In the genomic region with DNA sequence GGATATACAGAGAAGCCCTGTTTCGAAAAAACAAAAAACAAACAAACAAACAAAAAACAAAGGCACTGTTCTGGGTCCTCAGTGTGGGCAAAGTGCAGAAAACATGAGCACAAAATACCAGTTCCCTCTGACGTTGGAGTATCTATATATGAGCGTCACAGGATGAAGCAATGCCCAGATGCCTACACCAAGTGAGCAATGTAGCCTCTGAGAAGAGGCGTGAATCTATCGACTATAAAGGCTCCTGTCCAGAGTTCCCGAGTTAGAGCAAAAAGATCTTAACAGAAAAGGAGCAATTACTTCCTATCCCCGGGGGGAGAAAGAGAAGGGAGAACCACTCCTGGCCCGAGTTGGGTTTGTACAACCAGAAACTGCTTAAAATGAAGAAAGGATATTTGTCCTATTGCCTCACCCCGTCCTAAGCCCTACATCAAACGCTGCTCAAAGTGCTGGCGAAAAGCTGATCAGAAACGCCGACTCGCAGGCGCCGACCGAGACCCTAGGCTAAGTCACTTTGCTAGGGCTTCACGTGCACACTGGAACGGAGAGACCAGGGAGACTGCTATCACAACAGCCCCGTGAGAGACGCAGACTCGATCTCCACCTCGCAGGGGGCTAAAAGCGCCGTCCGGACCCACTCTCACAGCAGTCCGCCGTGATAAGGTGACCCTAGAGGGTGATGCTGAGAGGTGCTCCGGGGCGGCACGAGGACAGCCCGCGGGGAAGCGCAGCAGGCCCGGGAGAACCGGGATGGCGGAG, we compare ENCODE assay signal across 8 mouse cellular contexts. TPM values are rescaled to one million over a fixed set of nuclear protein-coding genes. Genes with fewer than 3 reads are reported as not detected.
A peak's percentile ranks its signal among the peaks of the same experiment; 100 is the strongest.
DNase-seq lines count a peak whose midpoint lies in the region; ATAC-seq and TF ChIP-seq lines count a peak whose summit lies in the region.

No protein-coding gene starts in this region.

- in situ Hi-C loops in CH12.LX (cut with MboI; ENCODE audit: low pct_ligation_motif_present, low pct_unique_long_range_greater_than_20kb, low sequenced_read_pairs) = no loop called here

- no peak for TF ChIP-seq EP300 in CH12.LX (IDR thresholded peaks at IDR 0.05; ENCODE audit: low read length)

- no peak for TF ChIP-seq POLR2A in CH12.LX (IDR thresholded peaks at IDR 0.05; ENCODE audit: low read depth, low read length)

- peaks cover 23% of the 10 kb centered on the region for H3K27me3 ChIP-seq in heart, embryonic 13.5 days (replicated peaks)
- no peaks in the 10 kb centered on the region for H3K27me3 ChIP-seq in CH12.LX (replicated peaks)
- peaks cover 8% of the 10 kb centered on the region for H3K27me3 ChIP-seq in embryonic facial prominence, embryonic 14.5 days (replicated peaks; ENCODE audit: control insufficient read depth, insufficient read depth, low read length)
- H3K27me3 ChIP-seq in limb, embryonic 11.5 days (ENCODE audit: control insufficient read depth, insufficient read depth, low read length) = peaks cover 4% of the 10 kb centered on the region
- peaks cover 8% of the 10 kb centered on the region for H3K27me3 ChIP-seq in neural tube, embryonic 15.5 days (replicated peaks)

- H3K79me2 ChIP-seq in CH12.LX (replicated peaks; ENCODE audit: control insufficient read depth, extremely low read depth, insufficient read depth, poor library complexity, severe bottlenecking) = peaks cover 46% of the 10 kb centered on the region

- dilution Hi-C loops in CH12.LX (cut with MboI; ENCODE audit: extremely low pct_ligation_motif_present, extremely low pct_unique_long_range_greater_than_20kb, low sequenced_read_pairs) = no loop called here

- no peak for DNase-seq in heart, adult 8-10 months (ENCODE audit: low spot score)
- peak; percentile 21 for DNase-seq in CH12.LX (ENCODE audit: extremely low read depth)
- DNase-seq in embryonic facial prominence, embryonic 14.5 days (ENCODE audit: low spot score) = no peak
- DNase-seq in limb, embryonic 11.5 days (ENCODE audit: low spot score) = no peak
- no peak for DNase-seq in gastrocnemius, postnatal 25 days
- DNase-seq in adrenal gland, adult 18-20 months (ENCODE audit: low spot score in 2 of 2) = no peak

- peaks cover 16% of the 10 kb centered on the region for H3K4me1 ChIP-seq in heart, embryonic 13.5 days
- H3K4me1 ChIP-seq in CH12.LX (ENCODE audit: control insufficient read depth in 1 of 2, insufficient read depth in 2 of 2) = peaks cover 10 to 28% of the 10 kb centered on the region in 2 experiments
- H3K4me1 ChIP-seq in embryonic facial prominence, embryonic 14.5 days (ENCODE audit: control insufficient read depth, insufficient read depth, low read length) = peaks cover 7% of the 10 kb centered on the region
- peaks cover 6% of the 10 kb centered on the region for H3K4me1 ChIP-seq in limb, embryonic 11.5 days (ENCODE audit: control insufficient read depth, insufficient read depth, low read length)
- H3K4me1 ChIP-seq in neural tube, embryonic 15.5 days = peaks cover 16% of the 10 kb centered on the region

- no peak for TF ChIP-seq CTCF in CH12.LX (conservative IDR thresholded peaks at IDR 0.05 in 1 of 2, IDR thresholded peaks at IDR 0.05 in 1 of 2; ENCODE audit: low read depth in 2 of 2, low read length in 2 of 2)

- peak overlapping the region; percentile 73; the same call in 1 of the 2 replicates for H3K27ac ChIP-seq in heart, embryonic 13.5 days (replicated peaks)
- H3K27ac ChIP-seq in CH12.LX (ENCODE audit: insufficient read depth, low read depth) = no peak overlapping the region; the same call in 1 of the 2 replicates
- peak overlapping the region; percentile 81 for H3K27ac ChIP-seq in embryonic facial prominence, embryonic 14.5 days (replicated peaks; ENCODE audit: low read depth, low read length)
- peak overlapping the region; percentile 49 for H3K27ac ChIP-seq in limb, embryonic 11.5 days (replicated peaks; ENCODE audit: low read depth, low read length)
- H3K27ac ChIP-seq in neural tube, embryonic 15.5 days (replicated peaks) = peak overlapping the region; percentile 80

- ATAC-seq in heart, embryonic 13.5 days (ENCODE audit: extremely low read depth, insufficient number of reproducible peaks, low FRiP score, low TSS enrichment) = no peak
- peak; percentile 35 for ATAC-seq in embryonic facial prominence, embryonic 14.5 days (ENCODE audit: low read depth)
- peak; percentile 37; the same call in 1 of the 2 replicates for ATAC-seq in limb, embryonic 11.5 days (ENCODE audit: insufficient number of reproducible peaks, low FRiP score, low TSS enrichment, low read depth)
- ATAC-seq in neural tube, embryonic 15.5 days (ENCODE audit: low FRiP score) = peak; percentile 60

- peak overlapping the region; percentile 95 for H3K9ac ChIP-seq in heart, embryonic 13.5 days
- H3K9ac ChIP-seq in CH12.LX (ENCODE audit: insufficient read depth, low read depth) = peak overlapping the region; percentile 91
- H3K9ac ChIP-seq in embryonic facial prominence, embryonic 14.5 days (ENCODE audit: low read depth, low read length) = peak overlapping the region; percentile 95
- peak overlapping the region; percentile 86 for H3K9ac ChIP-seq in limb, embryonic 11.5 days (ENCODE audit: low read length)
- H3K9ac ChIP-seq in neural tube, embryonic 15.5 days (replicated peaks) = peak overlapping the region; percentile 81

- no peak for TF ChIP-seq RAD21 in CH12.LX (IDR thresholded peaks at IDR 0.05; ENCODE audit: low read depth, low read length)

- H3K4me2 ChIP-seq in heart, embryonic 13.5 days = peak overlapping the region; percentile 91
- H3K4me2 ChIP-seq in CH12.LX (ENCODE audit: insufficient read depth, low read depth, poor library complexity, severe bottlenecking) = peak overlapping the region; percentile 79
- H3K4me2 ChIP-seq in embryonic facial prominence, embryonic 14.5 days (ENCODE audit: low read depth, low read length) = peak overlapping the region; percentile 91
- peak overlapping the region; percentile 85 for H3K4me2 ChIP-seq in limb, embryonic 11.5 days (ENCODE audit: low read depth, severe bottlenecking)
- H3K4me2 ChIP-seq in neural tube, embryonic 15.5 days = peak overlapping the region; percentile 91

- WGBS in heart, embryonic 13.5 days = 1% methylated on average over 37 of the region's 37 CpGs
- WGBS in embryonic facial prominence, embryonic 14.5 days = 2% methylated on average over 33 of the region's 37 CpGs
- WGBS in limb, embryonic 11.5 days = 2% methylated on average over 37 of the region's 37 CpGs
- 3% methylated on average over 37 of the region's 37 CpGs for WGBS in neural tube, embryonic 15.5 days

- H3K9me3 ChIP-seq in heart, embryonic 13.5 days = no peaks in the 10 kb centered on the region
- H3K9me3 ChIP-seq in CH12.LX (replicated peaks; ENCODE audit: low read length) = no peaks in the 10 kb centered on the region
- H3K9me3 ChIP-seq in embryonic facial prominence, embryonic 14.5 days (ENCODE audit: control insufficient read depth, low read length) = no peaks in the 10 kb centered on the region
- no peaks in the 10 kb centered on the region for H3K9me3 ChIP-seq in limb, embryonic 11.5 days (ENCODE audit: control insufficient read depth, low read length)
- H3K9me3 ChIP-seq in neural tube, embryonic 15.5 days (replicated peaks) = no peaks in the 10 kb centered on the region

- peak overlapping the region; percentile 99 for H3K4me3 ChIP-seq in heart, embryonic 13.5 days
- H3K4me3 ChIP-seq in CH12.LX (replicated peaks in 1 of 3; ENCODE audit: low read depth in 2 of 3, low read length in 2 of 3, poor library complexity in 1 of 3) = peak overlapping the region; percentile 87 to 96 (median 88)
- peak overlapping the region; percentile 96 for H3K4me3 ChIP-seq in embryonic facial prominence, embryonic 14.5 days (ENCODE audit: low read depth, low read length)
- peak overlapping the region; percentile 92 for H3K4me3 ChIP-seq in limb, embryonic 11.5 days (ENCODE audit: low read depth, low read length)
- peak overlapping the region; percentile 80 for H3K4me3 ChIP-seq in neural tube, embryonic 15.5 days (replicated peaks)

- peaks cover 40% of the 10 kb centered on the region for H3K36me3 ChIP-seq in heart, embryonic 13.5 days
- peaks cover 15 to 38% of the 10 kb centered on the region in 2 experiments for H3K36me3 ChIP-seq in CH12.LX (replicated peaks in 1 of 2; ENCODE audit: control insufficient read depth in 1 of 2, insufficient read depth in 1 of 2, low read length in 1 of 2)
- H3K36me3 ChIP-seq in embryonic facial prominence, embryonic 14.5 days (ENCODE audit: control insufficient read depth, insufficient read depth, low read length) = peaks cover 36% of the 10 kb centered on the region
- H3K36me3 ChIP-seq in limb, embryonic 11.5 days (ENCODE audit: control insufficient read depth, insufficient read depth, low read length) = peaks cover 10% of the 10 kb centered on the region; the same call in 1 of the 2 replicates
- peaks cover 22% of the 10 kb centered on the region for H3K36me3 ChIP-seq in neural tube, embryonic 15.5 days

RNA-seq across cellular contexts. Expression of a gene that starts 0.6 kb away (rescaled TPM):
- 11.9 and 12.0 TPM in 2 replicates for polyA plus RNA-seq in heart, embryonic 13.5 days (2015; fragmentation: Nextera tagmentation; extraction: Ambion mirVana)
- total RNA-seq in heart, adult 8-10 months (2022) = 1 to 10 TPM; 6.0 to 8.6 (median 8.1) TPM
- 6.0 and 9.7 TPM in 2 replicates for total RNA-seq in CH12.LX (2012; rRNA removed)
- 13.4 and 14.8 TPM in 2 replicates for total RNA-seq in CH12.LX (2014; rRNA removed)
- polyA plus RNA-seq in CH12.LX (2012; ENCODE audit: insufficient read length, low read depth) = 7.3 and 9.1 TPM in 2 replicates
- 14.7 and 15.4 TPM in 2 replicates for polyA plus RNA-seq in embryonic facial prominence, embryonic 14.5 days (2014; fragmentation: Nextera tagmentation; extraction: Ambion mirVana)
- polyA plus RNA-seq in limb, embryonic 11.5 days (2014; fragmentation: Nextera tagmentation; extraction: Ambion mirVana) = 23.4 and 24.9 TPM in 2 replicates
- 9.5 and 10.8 TPM in 2 replicates for polyA plus RNA-seq in neural tube, embryonic 15.5 days (2015; fragmentation: Nextera tagmentation; extraction: Ambion mirVana)
- total RNA-seq in gastrocnemius, postnatal 25 days (2021) = 1 to 10 TPM; 5.0 to 6.4 TPM
- 10 to 100 TPM; 13.8 to 14.6 TPM for total RNA-seq in adrenal gland, adult 18-20 months (2021)

RNA-seq across cellular contexts. Expression of a gene that starts 0.6 kb away (rescaled TPM):
- polyA plus RNA-seq in heart, embryonic 13.5 days (2015; fragmentation: Nextera tagmentation; extraction: Ambion mirVana) = 7.3 TPM in 2 replicates
- 1 to 10 TPM; 5.0 to 5.7 (median 5.2) TPM for total RNA-seq in heart, adult 8-10 months (2022)
- total RNA-seq in CH12.LX (2012; rRNA removed) (6.0 and 7.0 TPM in 2 replicates), CH12.LX (2014; rRNA removed) (4.6 and 5.5 TPM in 2 replicates)
- polyA plus RNA-seq in CH12.LX (2012; ENCODE audit: insufficient read length, low read depth) = 10.2 and 10.6 TPM in 2 replicates
- polyA plus RNA-seq in embryonic facial prominence, embryonic 14.5 days (2014; fragmentation: Nextera tagmentation; extraction: Ambion mirVana) = 9.9 and 14.2 TPM in 2 replicates
- 16.6 and 21.1 TPM in 2 replicates for polyA plus RNA-seq in limb, embryonic 11.5 days (2014; fragmentation: Nextera tagmentation; extraction: Ambion mirVana)
- 10.0 and 11.3 TPM in 2 replicates for polyA plus RNA-seq in neural tube, embryonic 15.5 days (2015; fragmentation: Nextera tagmentation; extraction: Ambion mirVana)
- 1 to 10 TPM; 3.3 to 3.8 TPM for total RNA-seq in gastrocnemius, postnatal 25 days (2021)
- total RNA-seq in adrenal gland, adult 18-20 months (2021) = 1 to 10 TPM; 5.9 to 6.9 TPM

RNA-seq across cellular contexts. Expression of a gene that starts 13.3 kb away (rescaled TPM):
- 1.5 and 1.8 TPM in 2 replicates for polyA plus RNA-seq in heart, embryonic 13.5 days (2015; fragmentation: Nextera tagmentation; extraction: Ambion mirVana)
- 1 to 10 TPM; 5.0 to 7.0 (median 5.4) TPM for total RNA-seq in heart, adult 8-10 months (2022)
- 3.7 and 3.9 TPM in 2 replicates for total RNA-seq in CH12.LX (2012; rRNA removed)
- total RNA-seq in CH12.LX (2014; rRNA removed) = 1.2 and 1.5 TPM in 2 replicates
- polyA plus RNA-seq in CH12.LX (2012; ENCODE audit: insufficient read length, low read depth) = 3.6 and 4.2 TPM in 2 replicates
- 1.6 and 1.8 TPM in 2 replicates for polyA plus RNA-seq in embryonic facial prominence, embryonic 14.5 days (2014; fragmentation: Nextera tagmentation; extraction: Ambion mirVana)
- polyA plus RNA-seq in limb, embryonic 11.5 days (2014; fragmentation: Nextera tagmentation; extraction: Ambion mirVana) = 0.88 and 1.1 TPM in 2 replicates
- polyA plus RNA-seq in neural tube, embryonic 15.5 days (2015; fragmentation: Nextera tagmentation; extraction: Ambion mirVana) = 18.1 and 21.4 TPM in 2 replicates
- total RNA-seq in gastrocnemius, postnatal 25 days (2021) = 1 to 10 TPM; 2.1 to 2.4 TPM
- 10 to 100 TPM; 12.7 to 17.7 TPM for total RNA-seq in adrenal gland, adult 18-20 months (2021)

RNA-seq across cellular contexts. Expression of a gene that starts 35.2 kb away (rescaled TPM):
- polyA plus RNA-seq in heart, embryonic 13.5 days (2015; fragmentation: Nextera tagmentation; extraction: Ambion mirVana) = 39.4 and 43.6 TPM in 2 replicates
- total RNA-seq in heart, adult 8-10 months (2022) = 100 to 1,000 TPM in 3 of 4 experiments, 10 to 100 TPM in 1; 97.9 to 110 (median 105) TPM
- total RNA-seq in CH12.LX (2012; rRNA removed) = 72.7 and 77.9 TPM in 2 replicates
- 50.4 and 51.7 TPM in 2 replicates for total RNA-seq in CH12.LX (2014; rRNA removed)
- polyA plus RNA-seq in CH12.LX (2012; ENCODE audit: insufficient read length, low read depth) = 93.1 and 114 TPM in 2 replicates
- polyA plus RNA-seq in embryonic facial prominence, embryonic 14.5 days (2014; fragmentation: Nextera tagmentation; extraction: Ambion mirVana) = 55.9 and 63.8 TPM in 2 replicates
- polyA plus RNA-seq in limb, embryonic 11.5 days (2014; fragmentation: Nextera tagmentation; extraction: Ambion mirVana) = 50.7 and 52.5 TPM in 2 replicates
- polyA plus RNA-seq in neural tube, embryonic 15.5 days (2015; fragmentation: Nextera tagmentation; extraction: Ambion mirVana) = 74.3 and 76.2 TPM in 2 replicates
- total RNA-seq in gastrocnemius, postnatal 25 days (2021) = 100 to 1,000 TPM in 1 of 2 experiments, 10 to 100 TPM in 1; 84.6 to 103 TPM
- 100 to 1,000 TPM; 219 to 239 TPM for total RNA-seq in adrenal gland, adult 18-20 months (2021)

RNA-seq across cellular contexts. Expression of a gene that starts 38.2 kb away (rescaled TPM):
- polyA plus RNA-seq in heart, embryonic 13.5 days (2015; fragmentation: Nextera tagmentation; extraction: Ambion mirVana) = 80.9 and 83.2 TPM in 2 replicates
- 10 to 100 TPM; 15.9 to 18.9 (median 18.3) TPM for total RNA-seq in heart, adult 8-10 months (2022)
- 59.1 and 89.6 TPM in 2 replicates for total RNA-seq in CH12.LX (2012; rRNA removed)
- total RNA-seq in CH12.LX (2014; rRNA removed) = 121 and 123 TPM in 2 replicates
- 53.3 and 70.8 TPM in 2 replicates for polyA plus RNA-seq in CH12.LX (2012; ENCODE audit: insufficient read length, low read depth)
- polyA plus RNA-seq in embryonic facial prominence, embryonic 14.5 days (2014; fragmentation: Nextera tagmentation; extraction: Ambion mirVana) = 90.4 and 98.7 TPM in 2 replicates
- 149 and 157 TPM in 2 replicates for polyA plus RNA-seq in limb, embryonic 11.5 days (2014; fragmentation: Nextera tagmentation; extraction: Ambion mirVana)
- polyA plus RNA-seq in neural tube, embryonic 15.5 days (2015; fragmentation: Nextera tagmentation; extraction: Ambion mirVana) = 115 and 123 TPM in 2 replicates
- total RNA-seq in gastrocnemius, postnatal 25 days (2021) = 10 to 100 TPM; 11.9 to 13.3 TPM
- 10 to 100 TPM; 27.3 to 27.4 TPM for total RNA-seq in adrenal gland, adult 18-20 months (2021)
